Comparison of ENCODE assay signal across 15 mouse cellular contexts in the genomic region with DNA sequence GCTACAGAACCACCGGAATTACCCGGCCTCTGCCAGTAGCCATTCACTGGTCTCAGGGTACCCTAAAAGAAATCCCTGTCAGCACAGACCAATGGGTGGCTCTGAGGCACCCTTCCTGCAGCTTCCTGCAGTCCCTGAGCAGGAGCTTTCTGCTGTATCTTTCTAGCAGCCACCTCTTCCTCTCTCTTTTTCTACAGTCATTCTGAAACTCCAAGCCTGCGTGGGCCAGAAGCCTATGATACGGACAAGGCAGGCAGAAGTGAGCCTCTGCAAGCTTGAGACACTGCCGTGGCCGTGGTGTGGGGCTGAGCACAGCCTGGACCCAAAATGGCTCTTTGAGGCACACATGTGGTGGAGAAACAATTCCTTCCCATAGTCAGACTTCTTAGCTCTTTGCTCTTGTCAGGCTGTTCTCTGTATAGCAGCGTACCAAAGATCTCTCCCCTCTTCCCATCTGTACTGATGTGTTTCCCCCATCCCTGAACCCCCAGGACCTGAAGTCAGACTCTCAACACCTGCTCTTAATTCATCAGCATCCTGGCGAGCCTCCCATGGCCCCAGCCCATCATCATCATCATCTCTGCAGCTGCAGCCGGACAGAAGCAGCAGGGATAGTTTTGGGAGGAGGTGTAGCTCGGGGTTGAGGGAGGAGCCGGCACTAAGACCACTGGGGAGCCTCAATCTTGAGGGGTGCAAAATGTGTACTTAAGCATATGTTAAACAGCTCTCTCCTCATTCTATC. TPM values are rescaled to one million over a fixed set of nuclear protein-coding genes. Genes with fewer than 3 reads are reported as not detected.
DNase-seq lines count a peak whose midpoint lies in the region; ATAC-seq and TF ChIP-seq lines count a peak whose summit lies in the region.
"Had no signal": no experiment of that assay in that cellular context is flagged by ENCODE, and none has a peak within 500 bp of the region (broad histone marks: within the 10 kb centered on the region; RNA-seq: fewer than 3 reads in every experiment).

No protein-coding gene starts in this region.

- no peak overlapping the region for H3K9ac ChIP-seq in neural tube, embryonic 12.5 days
- H3K9ac ChIP-seq: embryonic facial prominence, embryonic 12.5 days; heart, embryonic 15.5 days; limb, embryonic 15.5 days; liver, postnatal 0 days had no signal

- peak; percentile 37 for DNase-seq in layer of hippocampus, adult 11-12 months (ENCODE audit: low spot score)
- DNase-seq in layer of hippocampus, postnatal 10 days (ENCODE audit: low spot score in 2 of 2): no peak
- DNase-seq in kidney, postnatal 4 days: no peak
- no peak for DNase-seq in right cerebral cortex, postnatal 10 days (ENCODE audit: low spot score in 2 of 2)
- DNase-seq: cerebellum, postnatal 36 days; right cerebral cortex, postnatal 25 days had no signal

- ATAC-seq in CD4-positive, CD25-positive, alpha-beta regulatory T cell, adult 4 months: peak; percentile 18
- no peak for ATAC-seq in neural tube, embryonic 12.5 days (ENCODE audit: low FRiP score, low read depth)
- ATAC-seq: liver, postnatal 0 days had no signal

- 66% methylated on average over 11 of the region's 11 CpGs for WGBS in neural tube, embryonic 12.5 days

- no peaks in the 10 kb centered on the region for H3K36me3 ChIP-seq in neural tube, embryonic 12.5 days
- H3K36me3 ChIP-seq: embryonic facial prominence, embryonic 12.5 days; forebrain, embryonic 10.5 days; heart, embryonic 15.5 days; limb, embryonic 15.5 days had no signal

- H3K4me2 ChIP-seq in neural tube, embryonic 12.5 days (replicated peaks): no peak overlapping the region
- H3K4me2 ChIP-seq: embryonic facial prominence, embryonic 12.5 days; heart, embryonic 15.5 days; limb, embryonic 15.5 days had no signal

- H3K27ac ChIP-seq in embryonic fibroblast, embryonic 13.5 days (ENCODE audit: insufficient read depth, low read length): peak overlapping the region; percentile 29
- H3K27ac ChIP-seq in neural tube, embryonic 12.5 days: 0 out of 2 replicates have a peak overlapping the region, but pooled peaks have one; percentile 17
- H3K27ac ChIP-seq: embryonic facial prominence, embryonic 12.5 days; forebrain, embryonic 10.5 days; heart, embryonic 15.5 days; left cerebral cortex, adult 2 months; limb, embryonic 15.5 days had no signal

- TF ChIP-seq CTCF in embryonic fibroblast, embryonic 13.5 days (IDR thresholded peaks at IDR 0.05; ENCODE audit: borderline replicate concordance, insufficient read depth, low read length): no peak

- H3K4me1 ChIP-seq in embryonic fibroblast, embryonic 13.5 days (ENCODE audit: control insufficient read depth, insufficient read depth, low read length): peaks cover 27% of the 10 kb centered on the region
- peaks cover 35% of the 10 kb centered on the region for H3K4me1 ChIP-seq in neural tube, embryonic 12.5 days

- H3K4me3 ChIP-seq in embryonic fibroblast, embryonic 13.5 days (ENCODE audit: insufficient read depth, low read length): no peak overlapping the region
- H3K4me3 ChIP-seq in neural tube, embryonic 12.5 days: no peak overlapping the region
- H3K4me3 ChIP-seq: embryonic facial prominence, embryonic 12.5 days; forebrain, embryonic 10.5 days; heart, embryonic 15.5 days; left cerebral cortex, adult 2 months; limb, embryonic 15.5 days had no signal

- TF ChIP-seq POLR2A in embryonic fibroblast, embryonic 13.5 days (IDR thresholded peaks at IDR 0.05; ENCODE audit: low read depth, low read length): no peak

- no peaks in the 10 kb centered on the region for H3K9me3 ChIP-seq in neural tube, embryonic 12.5 days
- H3K9me3 ChIP-seq: embryonic facial prominence, embryonic 12.5 days; forebrain, embryonic 10.5 days; heart, embryonic 15.5 days; limb, embryonic 15.5 days had no signal

- no peaks in the 10 kb centered on the region for H3K27me3 ChIP-seq in neural tube, embryonic 12.5 days (replicated peaks)
- H3K27me3 ChIP-seq: embryonic facial prominence, embryonic 12.5 days; heart, embryonic 15.5 days; limb, embryonic 15.5 days had no signal

RNA-seq across cellular contexts. Expression of a gene that starts 28.4 kb away (rescaled TPM):
- total RNA-seq in layer of hippocampus, postnatal 10 days (2021): 100 to 1,000 TPM; 214 to 218 TPM
- under 1 TPM; 0.29 to 0.98 TPM for polyA plus RNA-seq in CD4-positive, CD25-positive, alpha-beta regulatory T cell, adult 4 months (2017; shearing (Covaris generic))
- polyA plus RNA-seq in embryonic fibroblast, embryonic 13.5 days (2011; ENCODE audit: insufficient read length, low read depth, missing spikeins): 22.5 and 22.6 TPM in 2 replicates
- 28.4 and 29.9 TPM in 2 replicates for polyA plus RNA-seq in neural tube, embryonic 12.5 days (2016; fragmentation: Nextera tagmentation; extraction: Ambion mirVana)

Comparison
In these comparisons a context has a peak if more than half of its experiments do, and no peak if none do; other contexts are left out.
1. RNA of a gene that starts 28.4 kb away (polyA plus RNA-seq): 28.4 to 29.9 TPM in neural tube, embryonic 12.5 days and 22.5 to 22.6 TPM in embryonic fibroblast, embryonic 13.5 days; 0.29 to 0.98 TPM in CD4-positive, CD25-positive, alpha-beta regulatory T cell, adult 4 months; every median in the first group is over 10 times any median in the second.